Mouse (Mus musculus): ENCODE results near the gene Gpr146. TPM values are rescaled to one million over a fixed set of nuclear protein-coding genes. Genes with fewer than 3 reads are reported as not detected.
"Not testable (repeated sequence)": the region's sequence is repeated elsewhere in the genome, so short reads cannot be mapped to it uniquely, and the experiment has no call there.

The Gpr146 gene
- polyA plus RNA-seq, 1 experiment = 16.4 TPM

- no peak for TF ChIP-seq POLR2A (IDR thresholded peaks at IDR 0.05; ENCODE audit: borderline replicate concordance, insufficient read depth, low read length)
- TF ChIP-seq CTCF (IDR thresholded peaks at IDR 0.05; ENCODE audit: borderline replicate concordance, insufficient read depth, low read depth, low read length) = no peak
- peaks cover 32% of the 10 kb centered on the region for H3K4me1 ChIP-seq (ENCODE audit: control insufficient read depth, insufficient read depth, low read length)
- no peak for DNase-seq
- 53% methylated on average over 10 of the region's 10 CpGs for WGBS
- H3K27ac ChIP-seq (ENCODE audit: insufficient read depth, low read length) = no peak overlapping the region
- no peak overlapping the region for H3K4me3 ChIP-seq (replicated peaks; ENCODE audit: insufficient read depth, low read depth, low read length)
- no peaks in the 10 kb centered on the region for H3K27me3 ChIP-seq (ENCODE audit: control insufficient read depth, insufficient read depth, low read length)
Observed at GRCm38 (mm10) chr5:139384531-139384930, 7.0 kb downstream of the Gpr146 start.

GRCm38 (mm10) chr5:139386047-139386446, 8.6 kb downstream of the Gpr146 start:
- no peaks in the 10 kb centered on the region for H3K27me3 ChIP-seq (ENCODE audit: control insufficient read depth, insufficient read depth, low read length)
- WGBS = 93% methylated on average over 5 of the region's 5 CpGs
- peaks cover 37% of the 10 kb centered on the region for H3K4me1 ChIP-seq (ENCODE audit: control insufficient read depth, insufficient read depth, low read length)
- no peak overlapping the region for H3K27ac ChIP-seq (ENCODE audit: insufficient read depth, low read length)
- H3K4me3 ChIP-seq (replicated peaks; ENCODE audit: insufficient read depth, low read depth, low read length) = no peak overlapping the region
- no peak for DNase-seq
- TF ChIP-seq CTCF (IDR thresholded peaks at IDR 0.05; ENCODE audit: borderline replicate concordance, insufficient read depth, low read depth, low read length) = no peak
- no peak for TF ChIP-seq POLR2A (IDR thresholded peaks at IDR 0.05; ENCODE audit: borderline replicate concordance, insufficient read depth, low read length)

DNA sequence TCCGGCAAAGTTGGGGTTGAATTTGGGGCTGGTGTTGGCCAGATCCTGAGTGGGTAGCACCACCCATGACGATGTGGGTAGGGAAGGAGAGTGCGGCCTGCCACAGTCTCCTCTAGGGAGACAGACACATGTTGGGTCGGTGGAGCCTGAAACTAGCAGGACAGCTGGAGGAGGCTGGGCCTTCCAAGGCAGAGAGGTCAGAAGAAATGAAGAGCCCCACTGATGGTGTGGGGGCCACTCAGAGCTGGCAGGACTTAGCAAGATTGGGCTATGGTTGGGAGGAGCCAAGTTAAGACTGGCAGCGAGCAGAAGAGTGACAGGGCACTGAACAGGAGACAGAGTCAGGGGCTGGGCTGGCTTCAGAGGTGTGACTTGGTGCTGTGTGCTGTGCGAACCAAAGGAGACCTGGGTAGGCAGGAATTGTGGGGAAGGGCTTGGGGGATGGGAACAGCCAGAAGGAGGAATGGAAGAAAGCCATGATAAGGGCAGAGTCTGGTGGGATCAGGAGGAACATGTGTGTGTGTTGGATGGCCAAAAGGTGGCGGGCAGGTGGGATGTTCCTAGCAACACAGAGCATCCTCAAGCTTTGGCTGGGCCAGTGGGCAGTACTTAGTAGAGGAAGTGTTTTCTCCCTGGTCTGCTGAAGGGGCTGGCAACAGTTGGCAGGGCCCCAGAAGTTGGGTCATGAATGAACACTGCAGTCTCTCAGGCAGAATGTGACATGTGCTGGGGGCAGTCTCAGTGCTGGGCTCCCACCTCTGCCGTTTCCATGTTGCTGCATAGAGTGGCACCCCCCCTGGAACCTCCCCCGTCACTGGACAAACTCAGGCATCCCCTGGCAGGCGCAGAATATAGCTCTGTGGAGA, 10.1 kb downstream of the Gpr146 start:
- Histone ChIP-seq H3K27me3 (ENCODE audit: control insufficient read depth, insufficient read depth, low read length) (no peaks in the 10 kb centered on the region), H3K4me1 (ENCODE audit: control insufficient read depth, insufficient read depth, low read length) (peaks cover 40% of the 10 kb centered on the region), H3K4me3 (replicated peaks; ENCODE audit: insufficient read depth, low read depth, low read length) (no peak overlapping the region), H3K27ac (ENCODE audit: insufficient read depth, low read length) (peak overlapping the region; percentile 35; the same call in 1 of the 2 replicates)
- DNase-seq = no peak
- TF ChIP-seq CTCF (IDR thresholded peaks at IDR 0.05; ENCODE audit: borderline replicate concordance, insufficient read depth, low read depth, low read length) (no peak), POLR2A (IDR thresholded peaks at IDR 0.05; ENCODE audit: borderline replicate concordance, insufficient read depth, low read length) (no peak)
- WGBS = 66% methylated on average over 10 of the region's 10 CpGs

DNA sequence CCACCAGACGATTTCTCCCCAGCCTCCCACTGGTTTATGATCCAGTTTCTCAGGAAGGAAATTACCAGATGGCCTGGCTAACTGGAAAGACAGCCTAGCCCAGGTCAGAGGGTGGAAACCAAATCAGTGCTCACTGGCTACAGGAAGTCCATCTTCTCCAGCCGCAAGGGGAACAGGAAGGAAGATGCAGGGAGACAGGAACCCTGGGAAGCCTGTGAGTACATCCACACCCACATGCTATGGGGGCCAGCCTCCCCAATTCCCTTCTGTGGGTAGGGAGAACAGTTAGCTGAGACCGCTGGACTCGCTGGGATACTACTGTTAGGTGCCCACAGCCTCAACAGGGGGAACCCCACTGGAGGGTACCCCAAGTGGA, 10.7 kb downstream of the Gpr146 start:
- no peaks in the 10 kb centered on the region for H3K27me3 ChIP-seq (ENCODE audit: control insufficient read depth, insufficient read depth, low read length)
- 51% methylated on average over 4 of the region's 4 CpGs for WGBS
- 0 out of 2 replicates have a peak overlapping the region, but pooled peaks have one; percentile 5 for H3K27ac ChIP-seq (ENCODE audit: insufficient read depth, low read length)
- DNase-seq = peak in 1 of 2 experiments; percentile 12
- H3K4me3 ChIP-seq (replicated peaks; ENCODE audit: insufficient read depth, low read depth, low read length) = no peak overlapping the region
- peaks cover 39% of the 10 kb centered on the region for H3K4me1 ChIP-seq (ENCODE audit: control insufficient read depth, insufficient read depth, low read length)
- TF ChIP-seq CTCF (IDR thresholded peaks at IDR 0.05; ENCODE audit: borderline replicate concordance, insufficient read depth, low read depth, low read length) = no peak
- no peak for TF ChIP-seq POLR2A (IDR thresholded peaks at IDR 0.05; ENCODE audit: borderline replicate concordance, insufficient read depth, low read length)

DNA sequence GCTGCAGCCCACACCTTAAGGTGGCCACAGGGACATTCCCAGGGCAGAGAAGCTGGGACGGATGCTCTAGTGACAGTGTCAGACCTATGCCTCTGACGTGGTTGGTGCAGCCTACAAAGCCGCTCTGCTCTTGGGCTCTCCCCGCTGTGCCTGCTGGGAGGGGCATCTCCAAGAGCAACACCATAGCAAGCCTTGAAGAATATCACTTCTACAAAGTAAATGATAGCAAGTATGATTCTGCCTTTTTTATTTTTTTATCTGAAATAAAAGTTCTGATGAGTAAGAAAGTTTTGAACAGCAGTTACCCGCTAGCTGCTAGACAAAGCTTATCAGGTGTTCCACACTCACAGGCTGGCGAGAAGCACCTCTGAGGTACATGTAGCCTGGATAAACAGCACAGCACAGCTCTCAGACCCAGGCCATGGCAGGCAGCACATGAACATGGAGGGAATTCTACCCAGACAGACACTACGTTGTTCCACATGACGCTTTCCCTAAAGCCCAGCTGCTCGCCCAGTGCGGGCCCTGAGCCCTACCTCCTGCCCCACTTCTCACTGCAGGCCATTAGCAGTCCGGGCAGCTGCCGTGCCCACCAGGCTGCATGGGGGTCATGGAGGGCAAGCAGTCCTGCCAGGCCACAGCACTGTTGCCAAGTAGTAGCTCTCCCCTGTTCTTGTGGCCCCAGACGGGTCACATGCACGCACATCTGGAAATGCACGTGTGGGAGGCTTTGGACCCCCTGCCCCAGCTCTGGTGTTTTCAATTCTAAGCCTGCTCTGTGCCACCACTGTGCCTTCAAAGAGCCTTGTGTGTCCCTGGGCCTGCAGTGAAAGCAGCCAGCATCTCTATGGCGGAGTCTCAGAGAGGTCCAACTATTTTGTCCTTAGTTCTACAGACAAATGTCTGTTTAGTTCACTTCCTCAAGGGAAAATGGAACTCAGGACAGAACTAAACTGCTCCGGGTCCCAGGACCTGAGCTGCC, 11.5 kb downstream of the Gpr146 start:
- TF ChIP-seq POLR2A (IDR thresholded peaks at IDR 0.05; ENCODE audit: borderline replicate concordance, insufficient read depth, low read length) (no peak), CTCF (IDR thresholded peaks at IDR 0.05; ENCODE audit: borderline replicate concordance, insufficient read depth, low read depth, low read length) (no peak)
- no peak for DNase-seq
- Histone ChIP-seq H3K27me3 (ENCODE audit: control insufficient read depth, insufficient read depth, low read length) (no peaks in the 10 kb centered on the region), H3K4me1 (ENCODE audit: control insufficient read depth, insufficient read depth, low read length) (peaks cover 37% of the 10 kb centered on the region), H3K4me3 (replicated peaks; ENCODE audit: insufficient read depth, low read depth, low read length) (no peak overlapping the region), H3K27ac (ENCODE audit: insufficient read depth, low read length) (peak overlapping the region; percentile 61)
- WGBS = 55% methylated on average over 17 of the region's 17 CpGs

DNA sequence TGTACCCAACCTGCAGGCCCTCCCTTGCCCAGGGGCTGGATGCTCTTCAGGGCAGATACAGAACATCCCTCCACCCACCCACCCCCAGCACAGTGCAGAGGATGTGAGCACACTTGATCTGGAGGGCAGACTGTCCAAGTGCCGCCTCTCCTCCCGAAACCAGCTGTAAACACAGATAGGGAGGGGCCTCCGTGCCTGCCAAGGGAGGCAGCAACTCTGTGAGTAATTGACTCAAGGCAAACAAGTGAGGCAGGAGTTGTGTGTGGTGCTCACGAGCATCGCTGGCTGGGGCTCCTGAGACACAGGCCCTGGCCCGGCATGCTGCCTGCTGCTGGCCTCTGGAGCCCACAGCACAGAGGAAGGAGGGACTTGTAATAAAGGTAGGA, 12.2 kb downstream of the Gpr146 start:
- H3K4me3 ChIP-seq (replicated peaks; ENCODE audit: insufficient read depth, low read depth, low read length) = no peak overlapping the region
- peaks cover 34% of the 10 kb centered on the region for H3K4me1 ChIP-seq (ENCODE audit: control insufficient read depth, insufficient read depth, low read length)
- no peak for TF ChIP-seq CTCF (IDR thresholded peaks at IDR 0.05; ENCODE audit: borderline replicate concordance, insufficient read depth, low read depth, low read length)
- no peak for TF ChIP-seq POLR2A (IDR thresholded peaks at IDR 0.05; ENCODE audit: borderline replicate concordance, insufficient read depth, low read length)
- H3K27ac ChIP-seq (ENCODE audit: insufficient read depth, low read length) = peak overlapping the region; percentile 28; the same call in 1 of the 2 replicates
- H3K27me3 ChIP-seq (ENCODE audit: control insufficient read depth, insufficient read depth, low read length) = no peaks in the 10 kb centered on the region
- 62% methylated on average over 6 of the region's 6 CpGs for WGBS
- no peak for DNase-seq

DNA sequence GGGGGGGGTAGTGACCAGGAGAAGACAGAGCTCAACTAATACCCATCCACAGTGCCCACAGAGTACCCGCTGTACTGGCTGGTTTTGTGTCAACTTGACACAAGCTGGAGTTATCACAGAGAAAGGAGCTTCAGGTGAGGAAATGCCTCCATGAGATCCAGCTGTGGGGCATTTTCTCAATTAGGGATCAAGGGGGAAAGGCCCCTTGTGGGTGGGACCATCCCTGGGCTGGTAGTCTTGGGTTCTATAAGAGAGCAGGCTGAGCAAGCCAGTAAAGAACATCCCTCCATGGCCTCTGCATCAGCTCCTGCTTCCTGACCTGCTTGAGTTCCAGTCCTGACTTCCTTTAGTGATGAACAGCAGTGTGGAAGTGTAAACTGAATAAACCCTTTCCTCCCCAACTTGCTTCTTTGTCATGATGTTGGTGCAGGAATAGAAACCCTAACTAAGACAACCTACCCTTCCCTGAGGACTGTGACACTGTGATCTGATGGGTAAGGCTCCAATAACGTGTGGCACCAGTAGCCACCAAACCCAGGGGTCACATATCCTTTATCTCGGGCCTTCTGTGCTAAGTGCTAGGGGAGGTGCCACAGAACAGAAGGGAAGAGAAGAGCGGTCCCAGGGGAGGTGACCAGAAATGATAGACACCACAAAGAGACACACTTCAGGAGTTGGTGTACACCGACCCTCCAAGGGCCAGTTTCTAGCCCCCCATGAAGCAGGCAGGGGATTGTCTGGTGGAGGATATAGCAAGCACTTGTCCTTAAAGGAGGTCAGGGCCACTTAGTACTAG, 13.0 kb downstream of the Gpr146 start:
- DNase-seq; H3K27me3 ChIP-seq (ENCODE audit: control insufficient read depth, insufficient read depth, low read length); H3K4me3 ChIP-seq (replicated peaks; ENCODE audit: insufficient read depth, low read depth, low read length): not testable (repeated sequence)
- WGBS = 74% methylated on average over 5 of the region's 5 CpGs
- Histone ChIP-seq H3K27ac (ENCODE audit: insufficient read depth, low read length) (peak overlapping the region; percentile 28), H3K4me1 (ENCODE audit: control insufficient read depth, insufficient read depth, low read length) (peaks cover 31% of the 10 kb centered on the region)

Measured in cerebellum, adult 2 months (tissue).